ENCODE assay signal across 1 mouse cellular context in genomic region chr5:31528560-31528959, GRCm38 (mm10).
TF ChIP-seq lines count a peak whose summit lies in the region.

No protein-coding gene starts in this region.

TF ChIP-seq in MEL, 35 proteins besides CTCF, POLR2A, EP300 and RAD21 (continued from another document):
- TF ChIP-seq E2F4 (IDR thresholded peaks at IDR 0.05; ENCODE audit: borderline replicate concordance, low read depth, low read length) (no peak), MYC (IDR thresholded peaks at IDR 0.05; ENCODE audit: low read depth, low read length) (peak; percentile 98), ZMIZ1 (IDR thresholded peaks at IDR 0.05; ENCODE audit: low read depth, low read length) (no peak), MXI1 (IDR thresholded peaks at IDR 0.05; ENCODE audit: low read depth, low read length) (peak; percentile 89), HCFC1 (IDR thresholded peaks at IDR 0.05; ENCODE audit: low read depth, low read length) (no peak), MAZ (IDR thresholded peaks at IDR 0.05; ENCODE audit: low read depth, low read length) (no peak)
